Mouse (Mus musculus): ENCODE results near the gene Hscb. TPM values are rescaled to one million over a fixed set of nuclear protein-coding genes. Genes with fewer than 3 reads are reported as not detected.
"Not testable (repeated sequence)": the region's sequence is repeated elsewhere in the genome, so short reads cannot be mapped to it uniquely, and the experiment has no call there.

Gene Hscb
- total and polyA plus RNA-seq, 3 experiments: 29.0 to 29.4 TPM; not detected in 1

DNA sequence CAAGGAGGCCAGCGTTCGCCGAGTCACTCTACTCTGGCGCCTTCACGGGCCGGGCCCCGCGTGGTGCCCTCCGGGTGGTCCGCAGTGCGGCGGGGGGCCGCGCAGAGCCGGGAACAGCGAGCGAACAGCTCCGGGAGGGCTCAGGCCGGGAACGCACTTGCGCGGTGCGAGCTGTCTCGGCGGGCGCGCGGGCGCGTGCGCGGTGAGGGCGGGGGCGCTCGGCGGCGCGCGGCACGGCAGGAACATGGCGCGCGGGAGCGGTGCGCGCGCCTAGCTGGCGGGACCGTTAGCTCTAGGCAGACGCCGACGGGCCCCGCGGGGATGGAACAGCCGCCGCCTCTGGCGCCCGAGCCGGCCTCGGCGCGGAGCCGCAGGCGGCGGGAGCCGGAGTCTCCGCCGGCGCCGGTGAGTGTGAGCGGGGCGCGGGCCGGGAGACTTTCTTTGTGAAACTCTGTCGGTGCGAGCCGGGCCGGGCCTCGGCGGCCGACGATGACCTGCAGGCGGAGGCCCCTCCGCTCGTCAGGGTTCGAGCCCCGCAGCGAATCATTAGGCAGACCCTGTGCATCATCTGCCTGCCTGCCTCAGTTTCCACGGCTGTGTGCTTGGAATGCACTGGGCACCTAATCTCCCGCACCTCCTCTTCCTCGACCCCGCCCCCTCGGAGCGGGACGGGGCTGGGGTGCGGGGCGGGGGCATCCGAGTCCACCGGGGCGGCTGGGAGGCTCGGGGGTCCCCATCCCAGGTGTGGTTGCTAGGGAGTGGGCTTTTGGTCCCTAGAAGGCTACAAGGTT is 40.2 kb upstream of the Hscb start, which contains the start of gene Ttc28 (continued):
- TF ChIP-seq JUND (IDR thresholded peaks at IDR 0.05; ENCODE audit: low read depth, low read length): no peak
- no peak for TF ChIP-seq USF1 (IDR thresholded peaks at IDR 0.05; ENCODE audit: low read depth, low read length)
- TF ChIP-seq RCOR1 (IDR thresholded peaks at IDR 0.05; ENCODE audit: low read depth, low read length): no peak
- no peak for TF ChIP-seq RAD21 (IDR thresholded peaks at IDR 0.05; ENCODE audit: low read depth, low read length)
- TF ChIP-seq USF2 (IDR thresholded peaks at IDR 0.05; ENCODE audit: borderline replicate concordance in 1 of 2, insufficient read depth in 1 of 2, low read depth in 1 of 2, low read length in 2 of 2): no peak
- peak; percentile 42 for TF ChIP-seq NELFE (IDR thresholded peaks at IDR 0.05; ENCODE audit: low read depth, low read length)
- peak; percentile 12; the same call in 1 of the 2 replicates for TF ChIP-seq MXI1 (IDR thresholded peaks at IDR 0.05; ENCODE audit: low read depth, low read length)
- peak; percentile 43; the same call in 1 of the 2 replicates for TF ChIP-seq SIN3A (IDR thresholded peaks at IDR 0.05; ENCODE audit: low read length)
- no peak for TF ChIP-seq POLR2AphosphoS5 (IDR thresholded peaks at IDR 0.05; ENCODE audit: borderline replicate concordance, low read depth, low read length)
- TF ChIP-seq MYC (IDR thresholded peaks at IDR 0.05; ENCODE audit: low read depth, low read length): no peak
- TF ChIP-seq MAFK (IDR thresholded peaks at IDR 0.05; ENCODE audit: borderline replicate concordance, low read depth, low read length): no peak
- no peak for TF ChIP-seq TBP (IDR thresholded peaks at IDR 0.05; ENCODE audit: low read depth, low read length)
- TF ChIP-seq MAZ (IDR thresholded peaks at IDR 0.05; ENCODE audit: low read depth, low read length): peak; percentile 56; the same call in 1 of the 2 replicates

DNA sequence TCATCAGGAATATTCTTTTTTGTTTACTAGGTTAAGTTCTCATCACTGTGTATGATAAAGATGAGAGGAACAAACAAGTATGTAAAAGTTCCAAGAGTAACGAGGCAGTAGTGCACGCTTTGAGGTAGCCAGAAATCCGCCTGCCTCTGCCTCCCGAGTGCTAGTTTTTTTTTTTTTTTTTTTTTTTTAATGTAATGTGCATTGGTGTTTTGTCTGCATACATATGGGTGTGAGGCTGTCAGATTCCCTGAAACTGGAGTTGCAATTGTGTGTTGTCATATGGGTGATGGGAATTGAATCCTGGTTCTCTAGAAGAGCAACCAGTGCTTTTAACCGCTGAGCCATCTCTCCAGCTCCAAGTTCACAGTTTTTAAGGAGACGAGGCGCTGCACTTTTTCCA is 39.5 kb upstream of the Hscb start:
- Histone ChIP-seq H3K27ac (ENCODE audit: control insufficient read depth, low read depth, low read length) (no peak overlapping the region), H3K79me2 (ENCODE audit: control insufficient read depth, insufficient read depth, low read length, poor library complexity) (peaks cover 3% of the 10 kb centered on the region; the same call in 1 of the 2 replicates), H3K36me3 (ENCODE audit: control insufficient read depth in 1 of 2, insufficient read depth in 2 of 2, low read length in 2 of 2) (peaks cover 2 to 3% of the 10 kb centered on the region in 2 experiments; a peak in 1 of 4 replicates), H3K4me1 (ENCODE audit: control insufficient read depth in 1 of 2, insufficient read depth in 2 of 2, low read length in 2 of 2) (peaks cover 0 to 4% of the 10 kb centered on the region in 2 experiments; a peak in 1 of 4 replicates), H3K9me3 (replicated peaks; ENCODE audit: insufficient read depth, low read length) (no peaks in the 10 kb centered on the region), H3K4me3 (ENCODE audit: control insufficient read depth in 1 of 2, insufficient read depth in 1 of 2, low read depth in 2 of 2, low read length in 2 of 2) (peak overlapping the region; percentile 93 to 94), H3K9ac (ENCODE audit: control insufficient read depth, low read depth, low read length, poor library complexity, severe bottlenecking) (peak overlapping the region; percentile 85), H3K27me3 (ENCODE audit: control insufficient read depth in 1 of 2, insufficient read depth in 2 of 2, low read length in 2 of 2) (no peaks in the 10 kb centered on the region)
- TF ChIP-seq ZNF384 (IDR thresholded peaks at IDR 0.05; ENCODE audit: low read depth, low read length): peak; percentile 78
- 0 out of 2 replicates have a peak, but pooled peaks have one; percentile 6 for TF ChIP-seq MAZ (IDR thresholded peaks at IDR 0.05; ENCODE audit: low read depth, low read length)
- no peak for TF ChIP-seq KAT2A (conservative IDR thresholded peaks at IDR 0.05; ENCODE audit: low read depth, low read length)
- no peak for TF ChIP-seq UBTF (IDR thresholded peaks at IDR 0.05; ENCODE audit: borderline replicate concordance, insufficient read depth, low read depth, low read length)
- DNase-seq (ENCODE audit: low read depth, low spot score): no peak

DNA sequence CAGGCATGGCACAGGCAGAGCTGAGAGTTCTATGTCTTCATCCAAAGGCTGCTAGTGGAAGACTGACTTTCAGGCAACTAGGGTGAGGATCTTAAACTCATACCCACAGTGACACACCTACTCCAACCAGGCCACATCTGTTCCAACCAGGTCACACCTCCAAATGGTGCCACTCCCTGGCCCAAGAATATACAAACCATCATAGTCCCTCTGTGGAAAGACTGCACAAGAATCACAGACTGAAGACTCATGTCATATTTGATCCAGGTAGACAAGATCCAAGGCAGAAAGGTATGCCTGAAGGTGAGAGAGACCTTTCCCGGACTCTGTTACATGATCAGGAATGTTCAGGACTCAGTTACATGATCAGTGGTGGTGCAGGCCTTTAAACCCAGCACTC is 38.9 kb upstream of the Hscb start:
- DNase-seq (ENCODE audit: low read depth, low spot score); H3K36me3 ChIP-seq (ENCODE audit: control insufficient read depth in 1 of 2, insufficient read depth in 2 of 2, low read length in 2 of 2); H3K79me2 ChIP-seq (ENCODE audit: control insufficient read depth, insufficient read depth, low read length, poor library complexity); H3K27me3 ChIP-seq (ENCODE audit: control insufficient read depth in 1 of 2, insufficient read depth in 2 of 2, low read length in 2 of 2); H3K9me3 ChIP-seq (replicated peaks; ENCODE audit: insufficient read depth, low read length); H3K4me1 ChIP-seq (ENCODE audit: control insufficient read depth in 1 of 2, insufficient read depth in 2 of 2, low read length in 2 of 2); H3K9ac ChIP-seq (ENCODE audit: control insufficient read depth, low read depth, low read length, poor library complexity, severe bottlenecking); H3K27ac ChIP-seq (ENCODE audit: control insufficient read depth, low read depth, low read length); H3K4me3 ChIP-seq (ENCODE audit: control insufficient read depth in 1 of 2, insufficient read depth in 1 of 2, low read depth in 2 of 2, low read length in 2 of 2): not testable (repeated sequence)

All from MEL (cell line).